Mouse (Mus musculus) erythroid progenitor cell, adult 5-6 weeks (primary cell): ENCODE measurements around the gene 2410141K09Rik. TPM values are rescaled to one million over a fixed set of nuclear protein-coding genes. Genes with fewer than 3 reads are reported as not detected.
"Not testable (repeated sequence)": the region's sequence is repeated elsewhere in the genome, so short reads cannot be mapped to it uniquely, and the experiment has no call there.

Source experiments
- ATAC-seq: replicated peaks from 2 replicates; pipeline ENCODE4 v1.8.0; 2016; ENCODE audit warnings: moderate number of reproducible peaks, mild to moderate bottlenecking, moderate TSS enrichment, inconsistent platforms; ENCODE audit not compliant: poor library complexity, low FRiP score, severe bottlenecking
- total RNA-seq, 2 experiments: library from RNA; stranded (forward) in 1 of 2; stranded (reverse) in 1 of 2; fragments of 150-400 nt in 1 of 2; fragments of 186-747, 209-891 nt in 1 of 2; gene quantifications; 2 replicates each; pipeline versions ENCODE4 v1.2.3 to v1.2.4; 2015 to 2017; ENCODE audit warnings: low replicate concordance in 2 of 2

Gene 2410141K09Rik
- total RNA-seq (2015; ENCODE audit: low replicate concordance) (not detected in 2 replicates), total RNA-seq (2017; ENCODE audit: low replicate concordance) (not detected in 2 replicates)

GRCm38 (mm10) chr13:66441018-66441417 lies at the start of gene 2410141K09Rik:
Gene 2410141K09Rik (minus strand): TSS chr13:66441118.
- not testable (repeated sequence) for ATAC-seq

- ATAC-seq: not testable (repeated sequence)
Measured at GRCm38 (mm10) chr13:66426858-66427257, 14.1 kb downstream of the 2410141K09Rik start.

DNA sequence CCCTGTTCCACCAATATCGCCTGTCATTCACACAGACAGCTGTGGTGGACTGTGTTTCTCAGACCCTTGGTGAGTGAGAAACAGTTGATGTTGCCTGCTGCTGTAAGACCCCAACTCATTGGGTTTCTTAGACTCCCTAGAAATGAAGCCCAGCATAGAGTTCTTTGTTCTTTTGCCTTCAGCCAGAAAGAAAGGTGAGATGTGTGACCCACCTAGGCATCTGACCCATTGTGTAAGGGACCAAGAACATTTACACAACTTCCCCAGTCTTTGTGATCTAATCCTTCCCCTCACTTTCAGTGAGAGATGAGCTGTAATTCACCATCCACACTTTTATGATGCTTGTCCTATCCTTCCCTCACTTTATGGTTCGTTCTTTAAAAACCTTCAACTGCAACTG lies 26.0 kb downstream of the 2410141K09Rik start:
- not testable (repeated sequence) for ATAC-seq

Other genes with a start within 250 kb of the 2410141K09Rik start
- gene Gm10772, start 213.5 kb downstream of the 2410141K09Rik start, total RNA-seq (2015; ENCODE audit: low replicate concordance): not detected in 2 replicates
- gene Gm10772, start 213.5 kb downstream of the 2410141K09Rik start, total RNA-seq (2017; ENCODE audit: low replicate concordance): not detected in 2 replicates